Mouse (Mus musculus): Measurements from ENCODE around the gene Cxcl5. TPM values are rescaled to one million over a fixed set of nuclear protein-coding genes. Genes with fewer than 3 reads are reported as not detected.

Gene Cxcl5
- polyA plus RNA-seq, 1 experiment: 0.06 TPM

DNA sequence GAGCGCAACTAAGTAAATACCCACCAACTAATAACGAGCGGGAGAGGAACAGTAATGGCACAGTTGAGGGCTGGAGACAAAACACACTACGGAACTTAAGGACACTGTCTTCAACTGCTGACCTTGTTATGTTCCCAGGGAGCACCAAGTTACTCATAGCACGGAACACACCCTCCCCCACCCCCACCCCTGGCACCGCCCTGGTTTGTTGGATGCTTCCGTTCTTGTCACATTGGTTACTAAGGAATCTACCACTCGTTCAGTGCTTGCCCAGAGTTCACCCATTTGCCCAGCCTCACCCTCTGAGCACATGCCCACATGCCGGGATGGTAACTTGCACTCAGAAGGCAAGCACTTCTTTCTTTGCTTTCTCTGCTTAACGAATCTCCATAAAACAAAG lies 18.5 kb downstream of the Cxcl5 start:
- no peak overlapping the region for H3ac ChIP-seq (ENCODE audit: control insufficient read depth, insufficient read length)
- no peak overlapping the region for H3K4me3 ChIP-seq
- no peaks in the 10 kb centered on the region for H3K27me3 ChIP-seq (ENCODE audit: control insufficient read depth, insufficient read depth, insufficient read length)
- TF ChIP-seq MYOG (IDR thresholded peaks at IDR 0.05; ENCODE audit: control insufficient read depth in 1 of 3, insufficient read depth in 1 of 3, insufficient read length in 2 of 3, low read depth in 2 of 3) (no peak), MAX (IDR thresholded peaks at IDR 0.05; ENCODE audit: low read depth) (no peak), TCF12 (IDR thresholded peaks at IDR 0.05; ENCODE audit: insufficient read depth, poor library complexity, severe bottlenecking) (no peak), TCF3 (IDR thresholded peaks at IDR 0.05; ENCODE audit: insufficient read length, low read depth) (no peak), E2F4 (IDR thresholded peaks at IDR 0.05; ENCODE audit: insufficient read depth) (no peak), CEBPB (IDR thresholded peaks at IDR 0.05; ENCODE audit: insufficient read depth, poor library complexity, severe bottlenecking) (no peak), SRF (IDR thresholded peaks at IDR 0.05; ENCODE audit: control insufficient read depth, insufficient read length, low read depth) (no peak), MYOD1 (IDR thresholded peaks at IDR 0.05; ENCODE audit: control insufficient read depth in 1 of 3, insufficient read length in 2 of 3, low read depth in 2 of 3) (no peak), POLR2AphosphoS2 (IDR thresholded peaks at IDR 0.05; ENCODE audit: insufficient read length, low read depth) (no peak), USF1 (IDR thresholded peaks at IDR 0.05; ENCODE audit: low read depth) (no peak), POLR2A (IDR thresholded peaks at IDR 0.05; ENCODE audit: insufficient read length, low read depth) (no peak), REST (IDR thresholded peaks at IDR 0.05; ENCODE audit: insufficient read depth, insufficient read length) (no peak)
- no peak overlapping the region for H3K4me2 ChIP-seq (ENCODE audit: low read depth)
- no peaks in the 10 kb centered on the region for H3K79me2 ChIP-seq (ENCODE audit: control insufficient read depth, insufficient read depth)
- no peaks in the 10 kb centered on the region for H3K36me3 ChIP-seq (ENCODE audit: control insufficient read depth, insufficient read depth)

DNA sequence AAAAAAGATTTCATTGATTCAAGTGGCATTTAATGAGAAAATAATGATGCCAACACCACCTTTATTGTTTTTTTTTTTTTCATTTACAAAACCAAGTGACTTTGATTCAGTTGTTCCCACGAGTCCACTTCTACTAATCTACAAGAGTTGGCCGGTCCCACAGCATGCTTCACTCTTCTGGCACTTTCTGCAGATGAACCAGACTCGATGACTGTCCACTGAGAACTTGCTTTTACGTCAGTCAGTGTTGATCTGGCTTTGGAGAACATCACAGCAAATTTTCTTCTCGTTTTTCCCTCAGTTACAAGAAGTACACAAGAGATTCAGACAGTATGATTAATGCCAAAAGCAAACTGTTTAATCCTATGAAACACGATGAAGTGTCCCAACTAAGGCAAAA lies 19.7 kb downstream of the Cxcl5 start:
- Histone ChIP-seq H3ac (ENCODE audit: control insufficient read depth, insufficient read length) (no peak overlapping the region), H3K79me2 (ENCODE audit: control insufficient read depth, insufficient read depth) (no peaks in the 10 kb centered on the region), H3K4me2 (ENCODE audit: low read depth) (no peak overlapping the region), H3K27me3 (ENCODE audit: control insufficient read depth, insufficient read depth, insufficient read length) (no peaks in the 10 kb centered on the region), H3K36me3 (ENCODE audit: control insufficient read depth, insufficient read depth) (no peaks in the 10 kb centered on the region), H3K4me3 (no peak overlapping the region)
- TF ChIP-seq POLR2A (IDR thresholded peaks at IDR 0.05; ENCODE audit: insufficient read length, low read depth): no peak
- TF ChIP-seq TCF12 (IDR thresholded peaks at IDR 0.05; ENCODE audit: insufficient read depth, poor library complexity, severe bottlenecking): no peak
- TF ChIP-seq POLR2AphosphoS2 (IDR thresholded peaks at IDR 0.05; ENCODE audit: insufficient read length, low read depth): no peak
- no peak for TF ChIP-seq MYOD1 (IDR thresholded peaks at IDR 0.05; ENCODE audit: control insufficient read depth in 1 of 3, insufficient read length in 2 of 3, low read depth in 2 of 3)
- TF ChIP-seq TCF3 (IDR thresholded peaks at IDR 0.05; ENCODE audit: insufficient read length, low read depth): no peak
- TF ChIP-seq MYOG (IDR thresholded peaks at IDR 0.05; ENCODE audit: control insufficient read depth in 1 of 3, insufficient read depth in 1 of 3, insufficient read length in 2 of 3, low read depth in 2 of 3): no peak
- TF ChIP-seq E2F4 (IDR thresholded peaks at IDR 0.05; ENCODE audit: insufficient read depth): no peak
- no peak for TF ChIP-seq CEBPB (IDR thresholded peaks at IDR 0.05; ENCODE audit: insufficient read depth, poor library complexity, severe bottlenecking)
- no peak for TF ChIP-seq MAX (IDR thresholded peaks at IDR 0.05; ENCODE audit: low read depth)
- no peak for TF ChIP-seq USF1 (IDR thresholded peaks at IDR 0.05; ENCODE audit: low read depth)
- TF ChIP-seq REST (IDR thresholded peaks at IDR 0.05; ENCODE audit: insufficient read depth, insufficient read length): no peak
- no peak for TF ChIP-seq SRF (IDR thresholded peaks at IDR 0.05; ENCODE audit: control insufficient read depth, insufficient read length, low read depth)

DNA sequence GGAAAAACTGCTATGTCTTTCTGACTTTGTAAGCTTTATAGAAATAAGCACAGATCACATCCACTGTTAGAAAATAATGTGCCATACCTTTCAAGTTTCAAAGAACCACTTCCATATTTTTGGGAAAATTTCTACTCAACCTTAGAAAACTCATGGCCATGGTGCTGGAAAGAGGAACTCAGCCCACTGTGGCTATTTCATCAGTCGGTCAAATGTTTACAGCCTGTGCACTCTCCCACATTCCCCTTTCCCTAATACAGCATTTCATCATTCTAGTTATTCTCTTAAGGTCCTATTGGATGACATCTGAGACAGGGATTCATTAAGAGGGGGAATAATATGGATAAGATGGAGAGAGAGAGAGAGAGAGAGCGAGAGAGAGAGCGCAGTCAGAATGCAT lies 24.5 kb downstream of the Cxcl5 start:
- H3K4me3 ChIP-seq: no peak overlapping the region
- H3K79me2 ChIP-seq (ENCODE audit: control insufficient read depth, insufficient read depth): no peaks in the 10 kb centered on the region
- no peak overlapping the region for H3ac ChIP-seq (ENCODE audit: control insufficient read depth, insufficient read length)
- no peaks in the 10 kb centered on the region for H3K27me3 ChIP-seq (ENCODE audit: control insufficient read depth, insufficient read depth, insufficient read length)
- H3K4me2 ChIP-seq (ENCODE audit: low read depth): no peak overlapping the region
- TF ChIP-seq POLR2AphosphoS2 (IDR thresholded peaks at IDR 0.05; ENCODE audit: insufficient read length, low read depth) (no peak), SRF (IDR thresholded peaks at IDR 0.05; ENCODE audit: control insufficient read depth, insufficient read length, low read depth) (no peak), REST (IDR thresholded peaks at IDR 0.05; ENCODE audit: insufficient read depth, insufficient read length) (no peak), CEBPB (IDR thresholded peaks at IDR 0.05; ENCODE audit: insufficient read depth, poor library complexity, severe bottlenecking) (no peak), POLR2A (IDR thresholded peaks at IDR 0.05; ENCODE audit: insufficient read length, low read depth) (no peak), E2F4 (IDR thresholded peaks at IDR 0.05; ENCODE audit: insufficient read depth) (no peak), USF1 (IDR thresholded peaks at IDR 0.05; ENCODE audit: low read depth) (no peak), TCF3 (IDR thresholded peaks at IDR 0.05; ENCODE audit: insufficient read length, low read depth) (no peak), MYOG (IDR thresholded peaks at IDR 0.05; ENCODE audit: control insufficient read depth in 1 of 3, insufficient read depth in 1 of 3, insufficient read length in 2 of 3, low read depth in 2 of 3) (no peak), MYOD1 (IDR thresholded peaks at IDR 0.05; ENCODE audit: control insufficient read depth in 1 of 3, insufficient read length in 2 of 3, low read depth in 2 of 3) (no peak)
- no peaks in the 10 kb centered on the region for H3K36me3 ChIP-seq (ENCODE audit: control insufficient read depth, insufficient read depth)

DNA sequence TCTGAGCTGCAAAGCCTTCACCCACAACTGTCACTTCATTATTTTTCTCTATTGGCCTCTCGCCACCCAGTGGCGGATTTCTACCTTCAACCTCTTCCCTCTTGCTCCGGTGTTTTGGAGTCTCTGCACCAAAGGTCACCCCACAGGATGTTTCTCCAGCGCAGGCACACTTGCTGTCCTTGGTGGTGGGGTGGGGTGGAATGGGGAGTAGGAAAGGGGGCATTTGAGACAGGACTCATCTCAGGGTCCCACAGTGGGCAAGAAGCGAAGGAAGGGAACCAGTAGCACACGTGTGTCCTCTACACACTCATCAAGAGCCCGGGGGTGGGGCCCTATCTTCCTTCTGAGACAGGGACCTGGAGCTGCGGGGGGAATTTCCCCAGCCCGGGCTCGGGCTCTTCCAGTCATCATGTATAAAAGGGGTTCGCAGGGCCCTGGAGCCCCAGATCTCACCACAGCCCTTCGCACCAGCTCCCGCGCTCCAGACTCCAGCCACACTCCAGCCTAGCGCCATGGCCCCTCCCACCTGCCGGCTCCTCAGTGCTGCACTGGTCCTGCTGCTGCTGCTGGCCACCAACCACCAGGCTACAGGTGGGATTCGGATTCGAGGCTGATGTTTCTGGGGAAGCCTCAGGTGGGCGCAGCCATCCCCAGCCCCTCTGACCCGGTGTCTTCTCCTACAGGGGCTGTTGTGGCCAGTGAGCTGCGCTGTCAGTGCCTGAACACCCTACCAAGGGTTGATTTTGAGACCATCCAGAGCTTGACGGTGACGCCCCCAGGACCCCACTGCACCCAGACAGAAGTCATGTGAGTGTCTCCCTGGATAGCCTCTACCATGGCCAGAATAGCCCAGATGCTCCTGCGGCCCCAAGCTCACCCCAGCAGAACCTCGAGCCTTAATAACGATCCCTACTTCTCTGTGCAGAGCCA lies 26.8 kb downstream of the Cxcl5 start, which contains the start of gene Cxcl3:
Cxcl3 (plus strand) TSS at position 445 of the 930 bp plus-strand sequence.
- H3K79me2 ChIP-seq (ENCODE audit: control insufficient read depth, insufficient read depth): no peaks in the 10 kb centered on the region
- TF ChIP-seq POLR2A (IDR thresholded peaks at IDR 0.05; ENCODE audit: insufficient read length, low read depth) (no peak), TCF12 (IDR thresholded peaks at IDR 0.05; ENCODE audit: insufficient read depth, poor library complexity, severe bottlenecking) (no peak), MYOG (IDR thresholded peaks at IDR 0.05; ENCODE audit: control insufficient read depth in 1 of 3, insufficient read depth in 1 of 3, insufficient read length in 2 of 3, low read depth in 2 of 3) (no peak), MAX (IDR thresholded peaks at IDR 0.05; ENCODE audit: low read depth) (no peak), CEBPB (IDR thresholded peaks at IDR 0.05; ENCODE audit: insufficient read depth, poor library complexity, severe bottlenecking) (no peak), TCF3 (IDR thresholded peaks at IDR 0.05; ENCODE audit: insufficient read length, low read depth) (no peak), SRF (IDR thresholded peaks at IDR 0.05; ENCODE audit: control insufficient read depth, insufficient read length, low read depth) (no peak), REST (IDR thresholded peaks at IDR 0.05; ENCODE audit: insufficient read depth, insufficient read length) (no peak), USF1 (IDR thresholded peaks at IDR 0.05; ENCODE audit: low read depth) (no peak)
- no peak within 1 kb of the TSS for H3K4me3 ChIP-seq
- no peak within 1 kb of the TSS for H3K4me2 ChIP-seq (ENCODE audit: low read depth)
- no peak within 1 kb of the TSS for H3ac ChIP-seq (ENCODE audit: control insufficient read depth, insufficient read length)
- no peaks in the 10 kb centered on the region for H3K27me3 ChIP-seq (ENCODE audit: control insufficient read depth, insufficient read depth, insufficient read length)
- H3K36me3 ChIP-seq (ENCODE audit: control insufficient read depth, insufficient read depth): no peaks in the 10 kb centered on the region
